Mouse (Mus musculus) liver, embryonic 14 days (tissue): ENCODE measurements around the gene Gm21170. TPM values are rescaled to one million over a fixed set of nuclear protein-coding genes. Genes with fewer than 3 reads are reported as not detected.

Experiments
- polyA plus RNA-seq: library from polyadenylated mRNA; depleted of rRNA; stranded (reverse); fragments of >200 nt; gene quantifications from 2 replicates; pipeline ENCODE4 v1.2.3, GENCODE M21; 2012; rRNA removed

Gene Gm21170
- polyA plus RNA-seq = not detected in 2 replicates

DNA sequence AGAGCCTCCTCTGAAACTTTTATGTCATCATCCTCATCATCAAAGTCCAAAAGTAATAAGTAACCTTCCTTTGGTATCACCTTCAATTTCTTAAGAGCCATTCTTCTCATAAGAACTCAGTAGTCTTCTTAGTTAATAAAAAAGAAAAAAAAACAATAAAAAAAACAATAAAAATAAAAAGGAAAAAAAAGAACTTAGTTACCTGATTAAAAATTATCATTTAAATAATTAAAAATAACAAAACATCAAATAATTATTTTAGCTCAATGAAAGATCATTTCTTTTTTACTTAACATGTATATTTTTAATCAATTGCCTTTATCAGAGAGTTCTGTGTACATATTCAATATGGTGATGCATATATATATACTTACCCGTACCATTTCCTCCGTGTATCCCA is at the start of gene Gm21170:
Gene Gm21170, minus strand, starts transcription at position 101 of the 400 bp plus-strand sequence.

Other genes with a start within 250 kb of the Gm21170 start
- not detected in 2 replicates for gene Gm21256, start 240.1 kb downstream of the Gm21170 start, polyA plus RNA-seq